Mouse (Mus musculus): ENCODE measurements around the gene H2-M10.2.

The H2-M10.2 gene

DNA sequence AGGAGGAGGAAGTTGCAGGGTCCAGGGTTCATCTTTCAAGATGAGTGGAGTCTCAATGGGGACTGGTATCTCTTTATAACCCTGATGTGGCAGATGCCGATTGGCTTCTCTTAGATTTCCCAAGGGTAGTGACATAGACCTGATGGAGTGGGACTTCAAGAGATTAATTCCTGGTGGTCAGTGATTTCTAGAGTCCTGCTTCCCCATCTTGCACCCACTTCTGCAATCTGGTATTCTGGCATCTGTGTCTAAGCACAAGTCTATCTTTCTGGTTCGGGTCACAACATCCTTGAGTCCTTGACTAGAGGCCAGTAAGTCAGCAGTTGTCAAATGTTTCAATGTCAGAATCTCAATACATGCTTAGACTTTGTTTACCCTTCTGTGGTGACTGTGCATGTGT lies at the start of gene H2-M10.2:
Gene H2-M10.2, minus strand, starts transcription at position 101 of the 400 bp plus-strand sequence.
- in situ Hi-C loops (cut with MboI): no loop called here

DNA sequence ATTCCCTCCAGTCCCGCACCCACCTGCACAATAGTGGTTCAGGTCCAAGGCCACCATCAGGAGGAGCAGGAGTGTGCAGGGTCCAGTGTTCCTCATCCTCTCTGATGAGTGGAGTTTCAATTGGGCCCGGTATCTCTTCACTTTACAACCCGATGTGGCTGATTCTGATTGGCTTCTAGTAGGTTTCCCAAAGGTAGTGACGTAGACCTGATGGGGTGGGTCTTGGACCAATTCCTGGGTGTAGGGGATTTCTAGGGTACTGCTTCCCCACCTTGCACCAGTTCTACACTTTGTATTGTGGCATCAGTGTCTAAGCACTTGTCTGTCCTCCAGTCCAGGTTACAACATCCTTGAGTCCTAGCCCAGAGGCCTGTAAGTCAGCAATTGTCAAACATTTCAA lies 39.8 kb upstream of the H2-M10.2 start, which contains the start of gene H2-M10.1:
Gene H2-M10.1, minus strand, starts transcription at position 101 of the 400 bp plus-strand sequence.
- in situ Hi-C loops (cut with MboI): no loop called here

- in situ Hi-C loops (cut with MboI): loop anchor here (25.0 kb wide), 1 partner anchor 472 kb away; no protein-coding TSS in a partner anchor
Measured at GRCm38 (mm10) chr17:36315689-36316253, 29.5 kb upstream of the H2-M10.2 start.

GRCm38 (mm10) chr17:36315041-36315688 lies 28.9 kb upstream of the H2-M10.2 start:
- in situ Hi-C loops (cut with MboI): loop anchor here (25.0 kb wide), 1 partner anchor 472 kb away; no protein-coding TSS in a partner anchor

- in situ Hi-C loops (cut with MboI): loop anchor here (25.0 kb wide), 1 partner anchor 473 kb away; no protein-coding TSS in a partner anchor
Measured at GRCm38 (mm10) chr17:36314511-36314910, 28.2 kb upstream of the H2-M10.2 start.

DNA sequence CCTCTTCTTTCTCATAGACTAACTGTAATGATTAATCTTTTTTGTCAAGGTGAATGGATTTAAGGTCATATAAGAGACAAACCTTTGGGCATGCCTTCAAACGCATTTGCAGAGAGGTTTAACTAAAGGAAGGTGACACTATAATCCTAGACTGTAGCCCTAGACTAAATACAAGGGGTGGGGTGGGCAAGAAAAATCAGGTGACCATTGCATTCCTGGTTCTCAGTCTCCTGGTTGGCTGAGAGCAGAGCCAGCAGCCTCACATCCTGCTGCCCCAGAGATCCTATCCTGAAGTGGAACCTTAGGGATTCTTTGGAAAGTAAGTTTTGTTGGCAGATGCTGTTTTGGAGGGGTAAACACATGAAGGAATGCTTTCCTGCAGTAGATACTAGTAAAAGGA lies 23.0 kb upstream of the H2-M10.2 start:
- in situ Hi-C loops (cut with MboI): loop anchor here (25.0 kb wide), 1 partner anchor 478 kb away; no protein-coding TSS in a partner anchor

DNA sequence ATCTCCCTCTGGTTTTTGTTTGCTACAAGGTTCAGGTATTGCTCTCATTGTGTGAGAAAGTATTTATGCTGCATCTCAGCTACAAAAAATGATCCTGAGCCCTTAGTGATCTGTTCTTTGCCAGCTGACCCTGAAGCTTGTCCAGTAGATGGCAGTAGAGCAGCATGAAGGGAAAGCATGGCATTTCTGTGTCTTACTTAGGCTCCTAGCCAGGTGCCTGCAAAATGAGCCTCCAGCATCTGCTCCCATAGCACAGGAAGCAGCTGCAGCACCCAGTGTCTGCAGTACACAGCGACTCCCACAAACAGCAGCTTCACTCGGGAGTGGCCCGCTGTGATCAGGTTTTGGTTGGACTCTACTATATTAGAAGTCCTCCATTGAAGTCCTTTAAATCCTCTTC lies 22.6 kb upstream of the H2-M10.2 start:
- in situ Hi-C loops (cut with MboI): loop anchor here (25.0 kb wide), 1 partner anchor 478 kb away; no protein-coding TSS in a partner anchor

DNA sequence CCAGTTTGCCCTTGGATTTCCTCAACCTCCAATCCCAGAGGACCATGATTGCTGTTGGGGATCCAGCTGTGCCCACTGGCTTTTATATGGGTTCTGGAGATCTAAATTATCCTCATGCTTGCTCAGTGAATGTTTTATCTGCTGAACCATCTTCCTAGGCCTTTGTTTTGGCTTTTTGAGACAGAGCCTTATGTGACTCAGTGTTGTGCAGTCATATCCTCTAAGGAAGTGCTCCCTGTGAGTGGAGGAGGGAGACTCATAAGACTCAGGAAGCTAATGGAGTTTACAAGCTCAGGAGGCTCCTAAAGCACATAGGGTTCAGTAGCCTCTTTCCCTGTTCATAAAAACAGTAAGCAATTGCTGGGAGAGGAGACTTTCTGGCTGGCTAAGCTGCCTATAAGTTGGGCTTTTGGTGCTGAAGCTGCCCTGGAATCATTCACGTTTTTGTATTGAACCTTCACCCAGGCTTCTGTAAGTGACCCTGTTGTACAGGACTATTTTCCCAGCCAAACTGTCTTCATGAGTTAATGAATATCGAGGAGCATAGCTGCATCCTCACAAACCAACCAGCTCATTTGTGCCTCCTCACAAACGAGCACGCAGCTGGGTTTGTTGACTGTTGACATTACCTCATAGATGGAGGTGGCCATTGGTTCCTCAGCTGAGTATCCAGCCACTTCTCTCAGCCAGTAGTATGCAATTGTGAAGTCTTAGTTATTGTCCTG lies 4.6 kb downstream of the H2-M10.2 start:
- in situ Hi-C loops (cut with MboI): no loop called here

GRCm38 (mm10) chr17:36274776-36275175 lies 11.5 kb downstream of the H2-M10.2 start:
- in situ Hi-C loops (cut with MboI): no loop called here

DNA sequence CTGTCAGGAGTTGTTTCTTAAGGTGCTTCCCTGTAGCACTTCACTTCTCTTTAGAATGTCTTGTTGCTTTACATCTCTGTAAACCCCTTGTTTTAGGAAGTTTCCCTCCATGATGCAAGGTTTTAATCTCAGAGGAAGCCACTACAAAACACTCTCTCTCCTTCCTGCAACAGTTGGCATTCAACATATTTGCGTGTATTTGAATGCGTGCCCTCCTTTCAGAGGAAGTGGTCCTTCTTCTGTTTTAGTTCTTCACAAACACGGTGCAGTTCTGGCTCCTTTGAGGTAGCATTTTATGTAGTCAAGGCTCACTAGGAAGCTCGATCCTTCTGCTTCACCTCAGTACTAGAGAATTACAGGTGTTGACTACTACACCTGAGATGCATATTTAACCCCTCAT lies 12.5 kb downstream of the H2-M10.2 start:
- in situ Hi-C loops (cut with MboI): no loop called here

DNA sequence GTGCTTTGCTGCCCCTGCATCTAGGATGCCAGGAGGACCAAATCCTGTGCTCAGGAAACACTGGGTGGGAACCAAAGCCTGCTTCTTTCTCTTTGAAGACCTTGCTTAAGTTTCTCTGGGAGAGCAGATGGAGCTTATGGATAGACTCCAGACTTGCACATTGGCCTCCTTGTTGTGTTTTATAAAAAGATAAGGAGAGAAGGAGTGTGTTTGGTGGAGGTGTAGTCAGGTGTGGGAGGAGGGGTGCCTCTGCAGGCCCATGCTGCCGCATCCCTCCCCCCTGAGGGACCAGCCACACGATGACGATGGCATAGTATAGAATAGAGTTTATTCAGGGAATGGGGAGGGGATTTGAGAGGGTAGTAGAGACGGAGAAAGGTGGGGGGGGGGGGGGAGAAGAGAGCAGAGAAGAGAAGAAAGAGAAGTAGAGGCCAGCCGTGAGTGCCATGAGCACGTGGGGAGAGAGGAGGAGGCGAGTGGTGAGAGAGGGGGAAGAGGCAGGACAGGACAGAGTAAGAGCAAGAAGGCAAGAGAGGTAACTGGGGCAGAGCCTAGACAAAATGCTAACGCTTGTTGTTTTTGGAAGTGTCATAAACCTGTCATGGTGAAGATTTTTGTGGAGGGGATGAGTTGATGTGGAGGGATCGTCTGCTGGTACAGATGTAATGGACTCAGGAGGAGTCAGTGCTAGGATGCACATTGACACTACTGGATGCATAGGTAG lies 13.5 kb downstream of the H2-M10.2 start:
- in situ Hi-C loops (cut with MboI): no loop called here

DNA sequence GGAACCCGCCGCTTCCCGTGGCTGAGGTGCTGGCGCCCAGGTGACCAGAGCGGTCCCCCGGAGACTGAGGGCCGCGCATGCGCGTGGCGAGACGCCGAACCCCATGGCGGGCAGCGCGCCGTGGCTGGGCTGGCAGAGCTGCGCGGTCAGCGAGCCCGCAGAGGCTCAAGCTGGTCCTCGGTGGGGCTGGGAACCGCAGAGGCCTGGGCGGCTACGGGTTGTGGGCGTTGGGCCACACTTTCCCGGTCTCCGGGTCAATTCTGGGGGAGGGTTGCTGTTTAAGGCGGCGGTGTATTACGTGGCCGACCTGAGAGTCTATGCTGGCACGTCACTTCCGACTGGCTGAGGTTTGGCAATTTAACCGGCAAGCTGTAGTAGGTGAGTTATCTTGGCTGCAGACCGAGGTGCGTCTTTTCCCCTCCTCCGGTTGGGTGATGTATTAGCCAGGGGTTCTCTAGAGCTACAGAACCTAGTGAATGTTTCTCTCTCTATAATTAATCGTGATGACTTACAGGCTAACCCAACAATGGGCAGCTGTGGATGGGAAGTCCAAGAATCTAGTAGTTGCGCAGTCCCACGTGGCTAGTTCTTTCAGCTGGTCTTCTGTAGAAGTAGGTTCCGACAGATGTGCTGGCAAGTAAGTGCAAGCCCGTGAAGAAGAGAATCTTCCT lies 14.6 kb downstream of the H2-M10.2 start, which contains the start of gene Trim39:
Gene Trim39, minus strand, starts transcription at position 662 of the 671 bp plus-strand sequence.
- in situ Hi-C loops (cut with MboI): no loop called here

- in situ Hi-C loops (cut with MboI): no loop called here
Measured at GRCm38 (mm10) chr17:36270956-36271585, 15.2 kb downstream of the H2-M10.2 start.

DNA sequence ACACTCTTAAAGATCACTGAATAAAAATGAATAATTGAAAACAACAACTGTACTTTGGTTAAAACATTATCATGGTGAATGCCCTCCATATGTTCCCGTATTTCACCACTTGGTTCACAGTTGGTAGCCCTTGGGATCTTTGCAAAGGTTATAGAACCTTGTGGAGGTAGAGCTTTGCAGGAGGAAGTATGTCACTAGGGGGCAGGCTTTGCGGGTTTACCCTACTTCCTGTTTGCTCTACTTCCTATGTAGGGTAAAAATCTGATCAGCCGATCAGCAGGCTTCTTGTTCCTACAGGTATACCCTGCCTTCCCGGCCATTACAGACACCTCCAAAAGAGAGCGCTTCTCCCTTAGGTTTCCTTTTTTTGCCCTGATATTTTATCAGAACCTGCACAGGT lies 20.5 kb downstream of the H2-M10.2 start:
- in situ Hi-C loops (cut with MboI): no loop called here

DNA sequence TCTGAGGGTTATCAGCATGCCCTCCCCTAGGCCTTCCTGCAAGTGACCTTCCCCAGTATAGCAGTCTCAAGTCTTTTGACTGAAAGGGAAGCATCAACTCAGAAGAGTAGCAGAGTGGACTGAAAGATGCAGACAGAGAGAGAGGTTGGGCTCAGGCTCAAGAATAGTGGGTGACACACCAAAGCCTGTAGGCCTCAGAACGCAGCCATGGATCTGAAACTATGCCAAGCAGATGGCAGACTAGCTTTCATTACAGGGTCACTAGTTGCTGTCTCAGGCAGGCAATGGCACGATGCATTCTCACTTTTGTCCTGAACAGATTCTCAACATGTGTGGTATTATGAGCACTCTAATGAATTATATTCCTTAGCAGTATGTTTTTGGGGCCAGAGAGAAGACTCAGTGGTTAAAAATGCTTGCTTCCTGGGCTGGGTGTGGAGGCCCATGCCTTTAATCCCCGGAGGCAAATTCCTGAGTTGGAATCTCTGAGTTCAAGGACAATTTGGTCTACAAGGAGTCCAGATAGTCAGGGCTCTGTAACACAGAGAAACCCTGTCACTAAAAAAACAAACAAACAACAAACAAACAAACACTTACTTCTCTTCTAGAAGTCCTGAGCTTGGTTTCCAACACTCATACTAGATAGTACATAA lies 21.9 kb downstream of the H2-M10.2 start:
- in situ Hi-C loops (cut with MboI): no loop called here

GRCm38 (mm10) chr17:36261511-36262166 lies 24.7 kb downstream of the H2-M10.2 start:
- in situ Hi-C loops (cut with MboI): no loop called here

DNA sequence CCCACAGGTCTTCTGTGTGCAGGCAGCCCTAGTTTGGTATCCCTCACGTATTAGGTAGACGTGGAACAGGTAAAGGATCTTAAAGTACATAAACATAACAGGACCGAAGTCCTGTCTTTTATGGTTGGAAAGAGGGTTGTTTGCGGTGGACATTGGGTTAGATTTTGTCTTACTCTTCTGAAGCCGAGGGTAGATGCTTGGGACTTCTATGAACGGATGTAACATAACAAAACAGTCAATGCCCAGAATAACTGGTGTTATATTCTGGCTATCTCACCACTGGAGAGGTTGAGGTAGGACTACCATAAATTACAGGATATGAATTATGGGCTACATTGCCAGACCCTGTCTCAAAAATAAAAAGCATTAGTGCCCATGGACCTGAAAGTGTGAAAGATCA lies 28.3 kb downstream of the H2-M10.2 start, which contains the start of gene Rpp21:
Gene Rpp21, minus strand, starts transcription at position 101 of the 400 bp plus-strand sequence.
- in situ Hi-C loops (cut with MboI): no loop called here

DNA sequence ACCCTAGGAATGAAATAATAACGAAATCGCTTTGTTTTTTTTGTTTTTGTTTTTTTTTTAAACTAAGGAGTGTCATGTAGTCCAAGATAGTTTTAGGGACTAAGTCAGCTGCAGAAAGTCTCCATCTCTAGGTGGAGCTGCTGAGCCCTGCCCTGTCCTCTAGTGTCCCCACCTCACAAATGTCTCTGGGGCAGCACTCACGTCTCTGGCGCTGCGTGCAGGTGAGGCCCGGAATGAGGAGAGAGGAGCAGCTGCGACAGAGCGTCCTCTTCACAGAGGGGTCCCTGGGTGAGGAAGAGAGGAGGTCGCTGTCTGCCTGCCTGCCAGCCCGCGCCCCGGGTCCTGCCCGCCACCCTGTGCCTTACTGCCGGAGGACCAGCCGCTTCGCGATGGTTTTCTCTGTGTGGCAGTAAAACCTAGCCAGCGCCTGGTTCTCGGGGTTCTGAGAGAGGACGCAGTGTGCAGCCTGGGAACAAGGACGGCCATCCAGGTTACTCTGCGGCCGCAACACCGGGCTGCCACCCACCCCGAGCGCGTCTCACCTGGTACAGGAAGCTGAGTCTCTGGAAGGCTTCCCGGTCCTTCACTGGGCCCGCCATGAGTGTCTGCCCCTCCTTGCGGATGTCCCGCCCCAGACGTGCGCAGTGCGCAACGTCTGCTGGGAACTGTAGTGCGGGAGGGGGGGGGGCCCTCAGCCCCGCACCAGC lies 28.9 kb downstream of the H2-M10.2 start:
- in situ Hi-C loops (cut with MboI): no loop called here

DNA sequence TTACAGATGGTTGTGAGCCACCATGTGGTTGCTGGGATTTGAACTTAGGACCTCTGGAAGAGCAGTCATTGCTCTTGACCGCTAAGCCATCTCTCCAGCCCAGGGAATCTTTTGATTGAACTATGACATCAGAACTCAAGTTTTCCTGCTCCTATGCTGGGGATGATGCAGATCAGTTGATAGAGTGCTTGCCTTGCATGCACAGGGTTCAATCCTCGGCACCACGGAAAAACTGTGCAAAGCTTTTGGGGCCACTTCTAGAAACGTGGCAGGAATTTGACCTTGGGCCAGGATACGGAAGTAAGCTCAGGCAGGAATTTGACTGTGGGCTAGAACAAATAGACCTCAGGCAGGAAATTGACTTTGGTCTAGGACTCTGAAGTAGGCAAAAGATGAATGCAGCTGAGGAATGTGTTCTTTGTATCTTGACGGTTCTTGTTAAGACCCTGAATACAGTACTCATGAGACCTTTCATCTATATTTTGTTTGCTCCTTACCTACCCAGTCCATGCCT lies 33.1 kb downstream of the H2-M10.2 start:
- in situ Hi-C loops (cut with MboI): no loop called here

Measured in mature B cell (primary cell).